Mouse (Mus musculus): ENCODE measurements around the gene Ascc1. TPM values are rescaled to one million over a fixed set of nuclear protein-coding genes. Genes with fewer than 3 reads are reported as not detected.

Gene Ascc1
- polyA plus RNA-seq, 1 experiment from 2014 or later, result 42.4 TPM

- Histone ChIP-seq H3K36me3 (no peaks in the 10 kb centered on the region), H3K4me1 (peaks cover 22% of the 10 kb centered on the region), H3K27me3 (replicated peaks) (no peaks in the 10 kb centered on the region), H3K4me2 (no peak overlapping the region), H3K9ac (no peak overlapping the region), H3K4me3 (replicated peaks) (no peak overlapping the region), H3K9me3 (no peaks in the 10 kb centered on the region), H3K27ac (peak overlapping the region; percentile 55; the same call in 1 of the 2 replicates)
- ATAC-seq (ENCODE audit: insufficient read depth, low FRiP score, low read depth), result peak; percentile 44; the same call in 1 of the 2 replicates
- 34% methylated on average over 2 of the region's 2 CpGs for WGBS
Measured at GRCm38 (mm10) chr10:60027619-60028084, 25.0 kb downstream of the Ascc1 start.

GRCm38 (mm10) chr10:60028181-60028580 lies 25.6 kb downstream of the Ascc1 start:
- Histone ChIP-seq H3K4me1 (peaks cover 22% of the 10 kb centered on the region), H3K9me3 (no peaks in the 10 kb centered on the region), H3K4me2 (no peak overlapping the region), H3K36me3 (no peaks in the 10 kb centered on the region), H3K4me3 (replicated peaks) (no peak overlapping the region), H3K9ac (no peak overlapping the region), H3K27ac (peak overlapping the region; percentile 55; the same call in 1 of the 2 replicates), H3K27me3 (replicated peaks) (no peaks in the 10 kb centered on the region)
- WGBS, result 62% methylated on average over 7 of the region's 7 CpGs
- no peak for ATAC-seq (ENCODE audit: insufficient read depth, low FRiP score, low read depth)

GRCm38 (mm10) chr10:60028979-60029378 lies 26.4 kb downstream of the Ascc1 start:
- H3K4me1 ChIP-seq, result peaks cover 22% of the 10 kb centered on the region
- H3K27me3 ChIP-seq (replicated peaks), result no peaks in the 10 kb centered on the region
- H3K4me3 ChIP-seq (replicated peaks), result no peak overlapping the region
- H3K4me2 ChIP-seq, result no peak overlapping the region
- no peak for ATAC-seq (ENCODE audit: insufficient read depth, low FRiP score, low read depth)
- no peak overlapping the region for H3K9ac ChIP-seq
- 0 out of 2 replicates have a peak overlapping the region, but pooled peaks have one; percentile 3 for H3K27ac ChIP-seq
- H3K9me3 ChIP-seq, result no peaks in the 10 kb centered on the region
- H3K36me3 ChIP-seq, result no peaks in the 10 kb centered on the region
- whole genome bisulfite sequencing, result 54% methylated on average over 7 of the region's 7 CpGs

- H3K4me1 ChIP-seq, result peaks cover 22% of the 10 kb centered on the region
- no peak overlapping the region for H3K9ac ChIP-seq
- no peaks in the 10 kb centered on the region for H3K36me3 ChIP-seq
- H3K4me2 ChIP-seq, result no peak overlapping the region
- H3K9me3 ChIP-seq, result no peaks in the 10 kb centered on the region
- ATAC-seq (ENCODE audit: insufficient read depth, low FRiP score, low read depth), result no peak
- H3K27me3 ChIP-seq (replicated peaks), result no peaks in the 10 kb centered on the region
- WGBS, result 87% methylated on average over 4 of the region's 4 CpGs
- H3K27ac ChIP-seq, result no peak overlapping the region
- no peak overlapping the region for H3K4me3 ChIP-seq (replicated peaks)
Measured at GRCm38 (mm10) chr10:60029387-60029786, 26.8 kb downstream of the Ascc1 start.

GRCm38 (mm10) chr10:60031562-60031961 lies 29.0 kb downstream of the Ascc1 start:
- Histone ChIP-seq H3K9ac (no peak overlapping the region), H3K27me3 (replicated peaks) (no peaks in the 10 kb centered on the region), H3K4me3 (replicated peaks) (no peak overlapping the region), H3K27ac (no peak overlapping the region), H3K9me3 (no peaks in the 10 kb centered on the region), H3K36me3 (no peaks in the 10 kb centered on the region), H3K4me1 (peaks cover 19% of the 10 kb centered on the region), H3K4me2 (no peak overlapping the region)
- 77% methylated on average over 8 of the region's 8 CpGs for WGBS
- ATAC-seq (ENCODE audit: insufficient read depth, low FRiP score, low read depth), result no peak

- Histone ChIP-seq H3K4me1 (peaks cover 15% of the 10 kb centered on the region), H3K9ac (no peak overlapping the region), H3K4me3 (replicated peaks) (no peak overlapping the region), H3K27ac (no peak overlapping the region), H3K27me3 (replicated peaks) (no peaks in the 10 kb centered on the region), H3K9me3 (no peaks in the 10 kb centered on the region), H3K4me2 (no peak overlapping the region), H3K36me3 (no peaks in the 10 kb centered on the region)
- no peak for ATAC-seq (ENCODE audit: insufficient read depth, low FRiP score, low read depth)
- 66% methylated on average over 2 of the region's 2 CpGs for WGBS
Measured at GRCm38 (mm10) chr10:60031985-60032384, 29.4 kb downstream of the Ascc1 start.

- no peaks in the 10 kb centered on the region for H3K27me3 ChIP-seq (replicated peaks)
Measured at GRCm38 (mm10) chr10:60032622-60033021, 30.0 kb downstream of the Ascc1 start.

GRCm38 (mm10) chr10:60033064-60033463 lies 30.5 kb downstream of the Ascc1 start:
- Histone ChIP-seq H3K4me1 (peaks cover 6% of the 10 kb centered on the region; the same call in 1 of the 2 replicates), H3K27ac (0 out of 2 replicates have a peak overlapping the region, but pooled peaks have one; percentile 16), H3K36me3 (no peaks in the 10 kb centered on the region), H3K27me3 (replicated peaks) (no peaks in the 10 kb centered on the region), H3K9ac (no peak overlapping the region), H3K4me2 (no peak overlapping the region), H3K4me3 (replicated peaks) (no peak overlapping the region), H3K9me3 (no peaks in the 10 kb centered on the region)
- 39% methylated on average over 5 of the region's 5 CpGs for WGBS
- no peak for ATAC-seq (ENCODE audit: insufficient read depth, low FRiP score, low read depth)

More at GRCm38 (mm10) chr10:60032622-60033021, 30.0 kb downstream of the Ascc1 start:
- Histone ChIP-seq H3K4me1 (peaks cover 9% of the 10 kb centered on the region; the same call in 1 of the 2 replicates), H3K27ac (no peak overlapping the region), H3K9ac (no peak overlapping the region), H3K4me3 (replicated peaks) (no peak overlapping the region), H3K4me2 (no peak overlapping the region), H3K9me3 (no peaks in the 10 kb centered on the region), H3K36me3 (no peaks in the 10 kb centered on the region)
- no peak for ATAC-seq (ENCODE audit: insufficient read depth, low FRiP score, low read depth)
- 25% methylated on average over 2 of the region's 2 CpGs for WGBS

GRCm38 (mm10) chr10:60034621-60035020 lies 32.0 kb downstream of the Ascc1 start:
- Histone ChIP-seq H3K36me3 (no peaks in the 10 kb centered on the region), H3K4me3 (replicated peaks) (no peak overlapping the region), H3K4me2 (no peak overlapping the region), H3K9me3 (no peaks in the 10 kb centered on the region), H3K27me3 (replicated peaks) (no peaks in the 10 kb centered on the region), H3K4me1 (no peaks in the 10 kb centered on the region; the same call in 1 of the 2 replicates), H3K9ac (no peak overlapping the region), H3K27ac (no peak overlapping the region)
- 70% methylated on average over 3 of the region's 3 CpGs for WGBS
- no peak for ATAC-seq (ENCODE audit: insufficient read depth, low FRiP score, low read depth)

- ATAC-seq (ENCODE audit: insufficient read depth, low FRiP score, low read depth), result no peak
- Histone ChIP-seq H3K9me3 (no peaks in the 10 kb centered on the region), H3K4me2 (no peak overlapping the region), H3K9ac (no peak overlapping the region), H3K36me3 (no peaks in the 10 kb centered on the region), H3K27ac (no peak overlapping the region), H3K4me3 (replicated peaks) (no peak overlapping the region), H3K4me1 (no peaks in the 10 kb centered on the region; the same call in 1 of the 2 replicates), H3K27me3 (replicated peaks) (no peaks in the 10 kb centered on the region)
- WGBS, result 58% methylated on average over 4 of the region's 4 CpGs
Measured at GRCm38 (mm10) chr10:60035744-60036143, 33.1 kb downstream of the Ascc1 start.

- H3K4me2 ChIP-seq, result no peak overlapping the region
- 56% methylated on average over 8 of the region's 8 CpGs for WGBS
- H3K27ac ChIP-seq, result 0 out of 2 replicates have a peak overlapping the region, but pooled peaks have one; percentile 24
Measured at GRCm38 (mm10) chr10:60042350-60042922, 39.8 kb downstream of the Ascc1 start.

GRCm38 (mm10) chr10:60046696-60047095 lies 44.1 kb downstream of the Ascc1 start:
- WGBS, result 33% methylated on average over 5 of the region's 5 CpGs

More at GRCm38 (mm10) chr10:60042350-60042922, 39.8 kb downstream of the Ascc1 start:
- no peak overlapping the region for H3K9ac ChIP-seq
- H3K36me3 ChIP-seq, result no peaks in the 10 kb centered on the region
- no peak overlapping the region for H3K4me3 ChIP-seq (replicated peaks)
- H3K9me3 ChIP-seq, result no peaks in the 10 kb centered on the region
- H3K4me1 ChIP-seq, result no peaks in the 10 kb centered on the region
- H3K27me3 ChIP-seq (replicated peaks), result no peaks in the 10 kb centered on the region
- ATAC-seq (ENCODE audit: insufficient read depth, low FRiP score, low read depth), result peak; percentile 67; the same call in 1 of the 2 replicates

More at GRCm38 (mm10) chr10:60046696-60047095, 44.1 kb downstream of the Ascc1 start:
- Histone ChIP-seq H3K9ac (no peak overlapping the region), H3K27ac (no peak overlapping the region), H3K4me2 (no peak overlapping the region), H3K4me3 (replicated peaks) (no peak overlapping the region), H3K9me3 (no peaks in the 10 kb centered on the region), H3K4me1 (no peaks in the 10 kb centered on the region), H3K27me3 (replicated peaks) (no peaks in the 10 kb centered on the region), H3K36me3 (no peaks in the 10 kb centered on the region)
- peak; percentile 47; the same call in 1 of the 2 replicates for ATAC-seq (ENCODE audit: insufficient read depth, low FRiP score, low read depth)

Data from stomach, embryonic 15.5 days (tissue).